Mouse (Mus musculus): ENCODE measurements around the gene Capn6. TPM values are rescaled to one million over a fixed set of nuclear protein-coding genes. Genes with fewer than 3 reads are reported as not detected.

Capn6 gene
- 10 to 100 TPM in 1 of 2 experiments, under 1 TPM in 1; 0.13 to 19.9 TPM for polyA plus RNA-seq (2012; fragmentation: generic; extraction: Trizol)

DNA sequence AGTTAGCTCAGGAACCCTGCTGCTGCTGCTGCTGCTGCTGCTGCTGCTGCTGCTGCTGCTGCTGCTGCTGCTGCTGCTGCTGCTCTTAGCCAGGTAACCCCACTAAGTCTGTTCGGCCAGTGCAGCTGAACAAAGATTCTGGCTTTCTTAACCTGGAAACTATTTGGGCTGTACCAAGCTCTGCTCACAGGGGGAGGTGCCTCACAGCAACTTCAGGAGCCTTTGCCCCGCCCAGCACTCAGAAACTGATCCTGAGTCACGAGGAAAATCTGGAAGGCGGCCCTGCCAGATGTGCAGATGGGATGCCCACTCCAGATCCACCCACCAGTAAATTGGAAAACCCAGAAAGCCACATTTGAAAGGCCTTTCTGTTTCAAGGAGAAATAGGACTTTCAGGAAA is at the start of gene Capn6:
TSS of gene Capn6 (minus strand) at position 203 of the 400 bp plus-strand sequence.

Other genes with a start within 250 kb of the Capn6 start
- gene Dcx, start 105.9 kb upstream of the Capn6 start, polyA plus RNA-seq (2012; fragmentation: generic; extraction: Trizol): not detected